Mouse (Mus musculus): ENCODE results near the gene Kif21b.

- no peak for TF ChIP-seq CTCF (IDR thresholded peaks at IDR 0.05; ENCODE audit: low read depth)
- TF ChIP-seq EP300 (IDR thresholded peaks at IDR 0.05; ENCODE audit: low read depth) = no peak
Measured at GRCm38 (mm10) chr1:136133570-136134240, 2.5 kb downstream of the Kif21b start.

Data from liver, embryonic 14.5 days (tissue).